Mouse (Mus musculus) fibroblast of lung, adult 2 months (primary cell): ENCODE data around the gene Gldc.

Experiments used
- DNase-seq: peaks from one replicate; pipeline ENCODE4 v3.0.0-alpha.2; 2011; ENCODE audit warnings: low read depth

Gene Gldc

GRCm38 (mm10) chr19:30105045-30105842, 70.0 kb downstream of the Gldc start:
- DNase-seq = no peak

- no peak for DNase-seq
Measured at GRCm38 (mm10) chr19:30102620-30103019, 72.6 kb downstream of the Gldc start.

GRCm38 (mm10) chr19:30100571-30100970, 74.7 kb downstream of the Gldc start:
- no peak for DNase-seq

GRCm38 (mm10) chr19:30097039-30097438, 78.2 kb downstream of the Gldc start:
- DNase-seq = no peak

GRCm38 (mm10) chr19:30096186-30096585, 79.0 kb downstream of the Gldc start:
- DNase-seq = peak; percentile 77

GRCm38 (mm10) chr19:30091644-30092295, 83.5 kb downstream of the Gldc start:
- no peak for DNase-seq

GRCm38 (mm10) chr19:30090163-30090562, 85.1 kb downstream of the Gldc start:
- DNase-seq = no peak

GRCm38 (mm10) chr19:30065797-30066196, 109.4 kb downstream of the Gldc start:
- no peak for DNase-seq

GRCm38 (mm10) chr19:30054218-30054617, 121.0 kb downstream of the Gldc start:
- DNase-seq = no peak

- no peak for DNase-seq
Measured at GRCm38 (mm10) chr19:30051479-30051878, 123.8 kb downstream of the Gldc start.

- no peak for DNase-seq
Measured at GRCm38 (mm10) chr19:30050584-30050983, 124.6 kb downstream of the Gldc start.
